Mouse (Mus musculus): ENCODE measurements around the gene Clmp.

GRCm38 (mm10) chr9:40666190-40666803, 19.5 kb upstream of the Clmp start:
- TF ChIP-seq POLR2A (IDR thresholded peaks at IDR 0.05; ENCODE audit: low read depth, low read length): no peak
- no peak for TF ChIP-seq CTCF (IDR thresholded peaks at IDR 0.05; ENCODE audit: extremely low read depth, insufficient read depth, insufficient read length, insufficient replicate concordance)
